Mouse (Mus musculus): ENCODE measurements around the gene Tas2r122. TPM values are rescaled to one million over a fixed set of nuclear protein-coding genes. Genes with fewer than 3 reads are reported as not detected.
"Not testable (repeated sequence)": the region's sequence is repeated elsewhere in the genome, so short reads cannot be mapped to it uniquely, and the experiment has no call there.

The Tas2r122 gene
- not detected in 2 replicates for polyA plus RNA-seq (2014; fragmentation: Nextera tagmentation; extraction: Ambion mirVana)

DNA sequence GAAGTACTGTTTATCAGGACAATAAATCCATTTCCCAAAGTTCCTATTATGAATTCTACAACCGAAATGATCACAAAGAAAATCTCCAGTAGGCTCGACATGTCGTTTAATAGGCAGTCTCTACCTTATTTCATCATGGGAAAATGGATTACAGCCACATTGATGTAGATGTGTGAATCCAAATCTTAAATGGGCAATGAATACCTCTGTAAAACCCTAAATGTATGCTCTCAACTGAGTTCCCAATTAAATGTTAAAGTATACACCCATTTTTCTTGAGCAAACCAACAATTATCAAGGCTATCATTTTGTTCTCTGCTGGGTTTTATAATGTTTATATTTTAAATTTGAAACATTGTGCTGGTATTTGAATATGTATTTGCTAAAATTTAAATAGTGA, at the start of gene Tas2r122:
Tas2r122 (minus strand) TSS at position 101 of the 400 bp plus-strand sequence.
- WGBS, result 91% methylated on average over 3 of the region's 3 CpGs
- H3K4me2 ChIP-seq (replicated peaks; ENCODE audit: low read depth, low read length), result no peak within 1 kb of the TSS

DNA sequence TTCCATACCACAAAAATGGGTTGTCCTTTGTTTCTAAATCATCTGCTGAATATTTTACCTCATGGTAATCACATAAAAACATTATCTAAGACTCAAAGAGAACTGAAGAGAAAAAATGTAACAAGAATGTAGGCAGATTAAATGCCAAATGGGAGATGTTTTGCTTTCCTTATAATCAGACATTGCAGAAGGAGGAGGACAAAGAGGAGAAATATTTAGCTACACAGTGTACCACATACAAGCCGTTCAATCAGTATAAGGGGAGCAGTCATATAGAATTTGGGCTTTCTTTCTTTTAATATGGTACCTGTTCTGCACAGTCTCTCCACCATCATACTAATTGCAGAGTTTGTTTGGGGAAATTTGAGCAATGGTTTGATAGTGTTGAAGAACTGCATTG, 42.7 kb upstream of the Tas2r122 start, which contains the start of gene Tas2r124:
Tas2r124 (plus strand) TSS at position 301 of the 400 bp plus-strand sequence.
- H3K9ac ChIP-seq (ENCODE audit: low read depth, low read length), result no peak within 1 kb of the TSS
- no peak within 1 kb of the TSS for H3K4me3 ChIP-seq (ENCODE audit: low read depth, low read length)
- no peaks in the 10 kb centered on the region for H3K9me3 ChIP-seq (ENCODE audit: control insufficient read depth, low read length)
- no peak for ATAC-seq (ENCODE audit: low FRiP score)
- no peaks in the 10 kb centered on the region for H3K27me3 ChIP-seq (ENCODE audit: control insufficient read depth, insufficient read depth, low read length)
- DNase-seq (ENCODE audit: low spot score), result no peak
- no peak within 1 kb of the TSS for H3K27ac ChIP-seq (ENCODE audit: low read depth, low read length)
- no peaks in the 10 kb centered on the region for H3K4me1 ChIP-seq (replicated peaks; ENCODE audit: control insufficient read depth, insufficient read depth, low read length)
- 97% methylated on average over 1 of the region's 1 CpGs for WGBS
- no peak within 1 kb of the TSS for H3K4me2 ChIP-seq (replicated peaks; ENCODE audit: low read depth, low read length)
- no peaks in the 10 kb centered on the region for H3K36me3 ChIP-seq (ENCODE audit: control insufficient read depth, insufficient read depth, low read length)

More for the DNA sequence above, at the start of gene Tas2r122:
- Histone ChIP-seq H3K36me3 (ENCODE audit: control insufficient read depth, insufficient read depth, low read length) (no peaks in the 10 kb centered on the region), H3K27me3 (ENCODE audit: control insufficient read depth, insufficient read depth, low read length) (no peaks in the 10 kb centered on the region), H3K4me3 (ENCODE audit: low read depth, low read length) (no peak within 1 kb of the TSS), H3K4me1 (replicated peaks; ENCODE audit: control insufficient read depth, insufficient read depth, low read length) (no peaks in the 10 kb centered on the region), H3K27ac (ENCODE audit: low read depth, low read length) (no peak within 1 kb of the TSS), H3K9ac (ENCODE audit: low read depth, low read length) (no peak within 1 kb of the TSS), H3K9me3 (ENCODE audit: control insufficient read depth, low read length) (no peaks in the 10 kb centered on the region)
- DNase-seq (ENCODE audit: low spot score), result no peak
- no peak for ATAC-seq (ENCODE audit: low FRiP score)

DNA sequence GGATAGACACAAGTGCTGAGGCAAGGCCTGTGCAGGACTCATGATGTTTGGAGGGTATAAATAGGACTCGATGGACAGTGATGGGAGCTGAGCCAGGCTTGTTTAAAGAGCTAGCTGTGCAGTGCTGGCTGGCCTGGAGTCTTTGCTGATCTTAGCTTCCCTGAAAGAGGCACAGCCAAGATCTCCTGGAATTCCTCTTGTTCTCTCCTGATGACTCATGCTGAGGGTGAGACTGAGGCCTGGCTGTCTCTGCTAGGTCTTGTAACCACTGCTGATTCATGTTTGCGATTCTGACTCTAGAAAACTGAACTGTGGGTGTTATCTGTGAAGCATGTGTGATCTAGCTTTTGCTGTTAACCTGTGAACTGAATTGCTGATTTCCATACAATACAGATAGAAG, 38.5 kb upstream of the Tas2r122 start:
- 89% methylated on average over 2 of the region's 2 CpGs for WGBS
- no peak overlapping the region for H3K9ac ChIP-seq (ENCODE audit: low read depth, low read length)
- H3K36me3 ChIP-seq (ENCODE audit: control insufficient read depth, insufficient read depth, low read length), result no peaks in the 10 kb centered on the region
- no peaks in the 10 kb centered on the region for H3K9me3 ChIP-seq (ENCODE audit: control insufficient read depth, low read length)
- no peak overlapping the region for H3K27ac ChIP-seq (ENCODE audit: low read depth, low read length)
- H3K4me3 ChIP-seq (ENCODE audit: low read depth, low read length), result no peak overlapping the region
- no peak for DNase-seq (ENCODE audit: low spot score)
- H3K4me1 ChIP-seq (replicated peaks; ENCODE audit: control insufficient read depth, insufficient read depth, low read length), result no peaks in the 10 kb centered on the region
- ATAC-seq (ENCODE audit: low FRiP score), result no peak
- H3K27me3 ChIP-seq (ENCODE audit: control insufficient read depth, insufficient read depth, low read length), result no peaks in the 10 kb centered on the region
- no peak overlapping the region for H3K4me2 ChIP-seq (replicated peaks; ENCODE audit: low read depth, low read length)

DNA sequence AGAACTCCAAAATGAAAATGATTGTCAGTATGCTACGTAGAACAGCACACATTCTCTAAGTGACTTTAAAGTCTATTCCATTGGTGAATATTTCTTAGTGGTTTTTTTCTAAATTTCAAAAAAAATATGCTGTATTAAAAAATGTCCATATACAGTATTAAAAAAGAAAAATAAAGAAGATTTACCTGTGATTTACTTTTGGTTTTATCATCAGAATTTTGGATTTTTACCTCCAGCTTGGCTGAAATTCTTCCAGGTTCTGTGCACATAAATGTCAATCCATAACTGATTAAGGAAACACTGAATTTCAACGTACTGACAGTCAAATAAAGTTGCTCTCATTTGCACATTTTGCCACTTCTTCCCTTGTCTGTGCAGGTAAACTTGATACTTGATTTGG, 26.2 kb upstream of the Tas2r122 start, which contains the start of gene Tas2r115:
Tas2r115 (minus strand) TSS at position 101 of the 400 bp plus-strand sequence.
- WGBS, result 82% methylated on average over 2 of the region's 2 CpGs
- no peak for DNase-seq (ENCODE audit: low spot score)
- Histone ChIP-seq H3K4me2 (replicated peaks; ENCODE audit: low read depth, low read length) (no peak within 1 kb of the TSS), H3K27me3 (ENCODE audit: control insufficient read depth, insufficient read depth, low read length) (no peaks in the 10 kb centered on the region), H3K4me1 (replicated peaks; ENCODE audit: control insufficient read depth, insufficient read depth, low read length) (no peaks in the 10 kb centered on the region), H3K9me3 (ENCODE audit: control insufficient read depth, low read length) (no peaks in the 10 kb centered on the region), H3K4me3 (ENCODE audit: low read depth, low read length) (no peak within 1 kb of the TSS), H3K36me3 (ENCODE audit: control insufficient read depth, insufficient read depth, low read length) (no peaks in the 10 kb centered on the region), H3K9ac (ENCODE audit: low read depth, low read length) (no peak within 1 kb of the TSS), H3K27ac (ENCODE audit: low read depth, low read length) (no peak within 1 kb of the TSS)
- ATAC-seq (ENCODE audit: low FRiP score), result no peak

DNA sequence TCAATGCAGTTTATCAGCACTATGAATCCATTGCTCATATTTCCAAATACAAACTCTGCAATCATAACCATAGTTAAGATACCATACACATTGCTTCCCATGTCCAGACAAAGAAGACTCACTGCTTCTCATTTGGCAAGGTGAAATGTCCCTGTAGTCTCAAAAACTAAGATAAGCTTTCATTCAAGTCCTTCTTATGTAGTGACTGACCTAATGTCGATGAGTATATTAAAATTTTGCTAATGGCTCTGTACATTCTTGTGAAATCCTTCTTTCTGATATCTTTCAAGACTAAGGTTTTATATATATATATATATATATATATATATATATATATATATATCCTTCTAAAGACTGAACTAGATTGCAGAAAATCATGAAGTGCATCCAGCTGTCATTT, 10.8 kb downstream of the Tas2r122 start, which contains the start of gene Tas2r121:
Tas2r121 (minus strand) TSS at position 101 of the 400 bp plus-strand sequence.
- Histone ChIP-seq H3K4me1 (replicated peaks; ENCODE audit: control insufficient read depth, insufficient read depth, low read length) (no peaks in the 10 kb centered on the region), H3K27me3 (ENCODE audit: control insufficient read depth, insufficient read depth, low read length) (no peaks in the 10 kb centered on the region), H3K9me3 (ENCODE audit: control insufficient read depth, low read length) (no peaks in the 10 kb centered on the region), H3K36me3 (ENCODE audit: control insufficient read depth, insufficient read depth, low read length) (no peaks in the 10 kb centered on the region), H3K4me2 (replicated peaks; ENCODE audit: low read depth, low read length) (no peak within 1 kb of the TSS), H3K27ac (ENCODE audit: low read depth, low read length) (no peak within 1 kb of the TSS), H3K9ac (ENCODE audit: low read depth, low read length) (no peak within 1 kb of the TSS), H3K4me3 (ENCODE audit: low read depth, low read length) (no peak within 1 kb of the TSS)
- DNase-seq (ENCODE audit: low spot score), result no peak
- no peak for ATAC-seq (ENCODE audit: low FRiP score)
- 88% methylated on average over 1 of the region's 1 CpGs for WGBS

DNA sequence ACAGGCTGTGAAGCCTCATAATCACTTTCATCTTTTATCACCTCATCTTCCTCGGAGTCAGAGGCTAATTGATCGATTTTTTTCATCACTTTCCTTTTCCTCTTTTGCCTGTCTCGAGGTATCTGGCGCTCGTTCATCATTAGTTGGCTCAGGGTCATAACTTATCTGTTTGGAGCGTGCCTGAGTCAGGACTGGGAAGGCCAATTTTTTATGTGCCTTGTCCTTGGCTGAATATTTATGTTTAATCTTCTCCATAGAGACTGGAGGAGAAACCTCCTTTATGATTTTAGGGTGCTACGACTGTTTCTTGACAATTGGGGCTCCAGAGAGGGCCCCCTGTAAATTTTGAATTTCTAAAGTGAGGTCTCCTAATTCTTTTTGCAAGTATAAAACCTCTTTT, 20.1 kb downstream of the Tas2r122 start:
- not testable (repeated sequence) for H3K9me3 ChIP-seq (ENCODE audit: control insufficient read depth, low read length); H3K9ac ChIP-seq (ENCODE audit: low read depth, low read length); ATAC-seq (ENCODE audit: low FRiP score); H3K27me3 ChIP-seq (ENCODE audit: control insufficient read depth, insufficient read depth, low read length); H3K4me3 ChIP-seq (ENCODE audit: low read depth, low read length); H3K27ac ChIP-seq (ENCODE audit: low read depth, low read length); H3K36me3 ChIP-seq (ENCODE audit: control insufficient read depth, insufficient read depth, low read length); H3K4me2 ChIP-seq (replicated peaks; ENCODE audit: low read depth, low read length); DNase-seq (ENCODE audit: low spot score); H3K4me1 ChIP-seq (replicated peaks; ENCODE audit: control insufficient read depth, insufficient read depth, low read length)
- 90% methylated on average over 7 of the region's 7 CpGs for WGBS

Other genes with a start within 250 kb of the Tas2r122 start
- gene Prh1, start 142.1 kb downstream of the Tas2r122 start, polyA plus RNA-seq (2014; fragmentation: Nextera tagmentation; extraction: Ambion mirVana), result not detected in 2 replicates
- not detected in 2 replicates for gene Prp2, start 116.0 kb downstream of the Tas2r122 start, polyA plus RNA-seq (2014; fragmentation: Nextera tagmentation; extraction: Ambion mirVana)
- not detected in 2 replicates for gene A630073D07Rik, start 60.4 kb downstream of the Tas2r122 start, polyA plus RNA-seq (2014; fragmentation: Nextera tagmentation; extraction: Ambion mirVana)
- gene Tas2r120, start 55.0 kb downstream of the Tas2r122 start, polyA plus RNA-seq (2014; fragmentation: Nextera tagmentation; extraction: Ambion mirVana), result not detected in 2 replicates
- gene Tas2r121, start 10.9 kb downstream of the Tas2r122 start, polyA plus RNA-seq (2014; fragmentation: Nextera tagmentation; extraction: Ambion mirVana), result not detected in 2 replicates
- not detected in 2 replicates for gene Tas2r115, start 26.1 kb upstream of the Tas2r122 start, polyA plus RNA-seq (2014; fragmentation: Nextera tagmentation; extraction: Ambion mirVana)
- not detected in 2 replicates for gene Tas2r124, start 42.8 kb upstream of the Tas2r122 start, polyA plus RNA-seq (2014; fragmentation: Nextera tagmentation; extraction: Ambion mirVana)
- not detected in 2 replicates for gene Tas2r102, start 50.2 kb upstream of the Tas2r122 start, polyA plus RNA-seq (2014; fragmentation: Nextera tagmentation; extraction: Ambion mirVana)
- gene Tas2r136, start 66.2 kb upstream of the Tas2r122 start, polyA plus RNA-seq (2014; fragmentation: Nextera tagmentation; extraction: Ambion mirVana), result not detected in 2 replicates
- not detected in 2 replicates for gene Tas2r117, start 90.9 kb upstream of the Tas2r122 start, polyA plus RNA-seq (2014; fragmentation: Nextera tagmentation; extraction: Ambion mirVana)
- not detected in 2 replicates for gene Tas2r123, start 135.2 kb upstream of the Tas2r122 start, polyA plus RNA-seq (2014; fragmentation: Nextera tagmentation; extraction: Ambion mirVana)
- not detected in 2 replicates for gene Tas2r116, start 143.5 kb upstream of the Tas2r122 start, polyA plus RNA-seq (2014; fragmentation: Nextera tagmentation; extraction: Ambion mirVana)
- not detected in 2 replicates for gene Tas2r110, start 156.1 kb upstream of the Tas2r122 start, polyA plus RNA-seq (2014; fragmentation: Nextera tagmentation; extraction: Ambion mirVana)
- not detected in 2 replicates for gene Tas2r113, start 181.1 kb upstream of the Tas2r122 start, polyA plus RNA-seq (2014; fragmentation: Nextera tagmentation; extraction: Ambion mirVana)
- not detected in 2 replicates for gene Tas2r125, start 197.7 kb upstream of the Tas2r122 start, polyA plus RNA-seq (2014; fragmentation: Nextera tagmentation; extraction: Ambion mirVana)
- gene Tas2r129, start 239.2 kb upstream of the Tas2r122 start, polyA plus RNA-seq (2014; fragmentation: Nextera tagmentation; extraction: Ambion mirVana), result not detected in 2 replicates
- not detected in 2 replicates for gene Tas2r131, start 246.0 kb upstream of the Tas2r122 start, polyA plus RNA-seq (2014; fragmentation: Nextera tagmentation; extraction: Ambion mirVana)

Data from hindbrain, embryonic 11.5 days (tissue).